Mouse (Mus musculus) embryonic facial prominence, embryonic 14.5 days (tissue): ENCODE measurements around the gene Mmp10. TPM values are rescaled to one million over a fixed set of nuclear protein-coding genes. Genes with fewer than 3 reads are reported as not detected.
A peak's percentile ranks its signal among the peaks of the same experiment; 100 is the strongest.

ENCODE experiments used
- ATAC-seq: fragments of 200-750 bp; cut with Nextera tagmentation; 2 replicates; pipeline ENCODE4 v1.8.0; 2017; ENCODE audit warnings: low read depth, moderate number of reproducible peaks, moderate TSS enrichment
- DNase-seq: peaks from one replicate; pipeline ENCODE4 v3.0.0-alpha.2; 2015; ENCODE audit warnings: low spot score
- H3K27ac ChIP-seq: fragments of 300-500 bp; sonication (generic); replicated peaks from 2 replicates; pipeline ENCODE4 v1.5.1; 2014; ENCODE audit warnings: low read depth, mild to moderate bottlenecking, low read length, moderate library complexity
- H3K27me3 ChIP-seq: fragments of 300-500 bp; sonication (generic); replicated peaks from 2 replicates; pipeline ENCODE4 v1.6.1; 2014; ENCODE audit warnings: low read length; ENCODE audit not compliant: control insufficient read depth, insufficient read depth
- H3K36me3 ChIP-seq: fragments of 300-500 bp; sonication (generic); 2 replicates; pipeline ENCODE4 v1.6.1; 2014; ENCODE audit warnings: low read length, mixed read lengths; ENCODE audit not compliant: control insufficient read depth, insufficient read depth
- H3K4me1 ChIP-seq: fragments of 300-500 bp; sonication (generic); 2 replicates; pipeline ENCODE4 v1.6.1; 2014; ENCODE audit warnings: antibody characterized with exemption, low read length; ENCODE audit not compliant: control insufficient read depth, insufficient read depth
- H3K4me2 ChIP-seq: fragments of 300-500 bp; sonication (generic); 2 replicates; pipeline ENCODE4 v1.6.1; 2014; ENCODE audit warnings: low read depth, mild to moderate bottlenecking, low read length, moderate library complexity, mixed read lengths
- H3K4me3 ChIP-seq: fragments of 300-500 bp; sonication (generic); 2 replicates; pipeline ENCODE4 v1.5.1; 2014; ENCODE audit warnings: low read depth, mild to moderate bottlenecking, low read length
- H3K9ac ChIP-seq: fragments of 300-500 bp; sonication (generic); 2 replicates; pipeline ENCODE4 v1.6.1; 2014; ENCODE audit warnings: low read depth, mild to moderate bottlenecking, low read length, moderate library complexity, mixed read lengths
- H3K9me3 ChIP-seq: fragments of 300-500 bp; sonication (generic); 2 replicates; pipeline ENCODE4 v1.6.1; 2016; ENCODE audit warnings: low read length; ENCODE audit not compliant: control insufficient read depth
- WGBS: fragments of 180-500 bp; shearing (Covaris S2); extraction: QIAGEN DNeasy Blood & Tissue Kit; methylation state at CpG from one replicate; pipeline ENCODE4 v1.1.7; 2014; 5-methylcytosine and 5-hydroxymethylcytosine counted together
- polyA plus RNA-seq: library from polyadenylated mRNA; unstranded; fragments of >200 nt; fragmentation: Nextera tagmentation; extraction: Ambion mirVana; gene quantifications from 2 replicates; pipeline ENCODE4 v1.2.1, GENCODE M21; 2014

Mmp10 gene
- polyA plus RNA-seq, result not detected in 2 replicates

- no peak within 1 kb of the TSS for H3K4me2 ChIP-seq
- no peaks in the 10 kb centered on the region for H3K27me3 ChIP-seq
- DNase-seq (no peak), ATAC-seq (no peak)
- no peaks in the 10 kb centered on the region for H3K9me3 ChIP-seq
- H3K36me3 ChIP-seq, result no peaks in the 10 kb centered on the region
- H3K9ac ChIP-seq, result no peak within 1 kb of the TSS
- no peak within 1 kb of the TSS for H3K4me3 ChIP-seq
- no peak within 1 kb of the TSS for H3K27ac ChIP-seq
- WGBS, result 86% methylated on average over 3 of the region's 3 CpGs
- no peaks in the 10 kb centered on the region for H3K4me1 ChIP-seq
Measured at GRCm38 (mm10) chr9:7502051-7502450, at the start of gene Mmp10. TSS of gene Mmp10 (plus strand) at chr9:7502352.

GRCm38 (mm10) chr9:7453302-7453701 lies 48.9 kb upstream of the Mmp10 start:
- Histone ChIP-seq H3K27ac (no peak overlapping the region), H3K9ac (no peak overlapping the region), H3K36me3 (no peaks in the 10 kb centered on the region), H3K4me2 (no peak overlapping the region), H3K9me3 (no peaks in the 10 kb centered on the region), H3K4me3 (no peak overlapping the region), H3K27me3 (no peaks in the 10 kb centered on the region), H3K4me1 (no peaks in the 10 kb centered on the region)
- peak; percentile 59 for DNase-seq
- 40% methylated on average over 2 of the region's 2 CpGs for WGBS
- no peak for ATAC-seq

GRCm38 (mm10) chr9:7470262-7470661 lies 31.9 kb upstream of the Mmp10 start:
- Histone ChIP-seq H3K9ac (no peak overlapping the region), H3K4me1 (no peaks in the 10 kb centered on the region), H3K27me3 (no peaks in the 10 kb centered on the region), H3K4me3 (no peak overlapping the region), H3K9me3 (no peaks in the 10 kb centered on the region), H3K4me2 (no peak overlapping the region), H3K36me3 (no peaks in the 10 kb centered on the region), H3K27ac (no peak overlapping the region)
- ATAC-seq, result no peak
- no peak for DNase-seq
- WGBS, result 91% methylated on average over 1 of the region's 1 CpGs

GRCm38 (mm10) chr9:7483684-7484394 lies 18.3 kb upstream of the Mmp10 start:
- Histone ChIP-seq H3K36me3 (no peaks in the 10 kb centered on the region), H3K27me3 (no peaks in the 10 kb centered on the region), H3K9ac (no peak overlapping the region), H3K27ac (no peak overlapping the region), H3K4me3 (no peak overlapping the region), H3K4me2 (no peak overlapping the region), H3K9me3 (no peaks in the 10 kb centered on the region), H3K4me1 (no peaks in the 10 kb centered on the region)
- DNase-seq, result no peak
- 53% methylated on average over 5 of the region's 5 CpGs for WGBS
- ATAC-seq, result no peak

- H3K36me3 ChIP-seq, result no peaks in the 10 kb centered on the region
- H3K9ac ChIP-seq, result no peak overlapping the region
- DNase-seq (no peak), ATAC-seq (no peak)
- H3K4me1 ChIP-seq, result no peaks in the 10 kb centered on the region
- no peak overlapping the region for H3K27ac ChIP-seq
- H3K4me3 ChIP-seq, result no peak overlapping the region
- no peaks in the 10 kb centered on the region for H3K27me3 ChIP-seq
- no peak overlapping the region for H3K4me2 ChIP-seq
- no peaks in the 10 kb centered on the region for H3K9me3 ChIP-seq
- 79% methylated on average over 3 of the region's 3 CpGs for WGBS
Measured at GRCm38 (mm10) chr9:7501138-7501537, 1.0 kb upstream of the Mmp10 start.

GRCm38 (mm10) chr9:7507321-7507876 lies 5.2 kb downstream of the Mmp10 start:
- no peak overlapping the region for H3K9ac ChIP-seq
- H3K4me2 ChIP-seq, result no peak overlapping the region
- no peaks in the 10 kb centered on the region for H3K27me3 ChIP-seq
- H3K4me1 ChIP-seq, result no peaks in the 10 kb centered on the region
- H3K27ac ChIP-seq, result no peak overlapping the region
- no peaks in the 10 kb centered on the region for H3K36me3 ChIP-seq
- no peak for DNase-seq
- WGBS, result 78% methylated on average over 7 of the region's 7 CpGs
- no peak for ATAC-seq
- no peaks in the 10 kb centered on the region for H3K9me3 ChIP-seq
- H3K4me3 ChIP-seq, result no peak overlapping the region

GRCm38 (mm10) chr9:7509619-7510233 lies 7.6 kb downstream of the Mmp10 start:
- ATAC-seq (no peak), DNase-seq (no peak)
- Histone ChIP-seq H3K4me3 (no peak overlapping the region), H3K9me3 (no peaks in the 10 kb centered on the region), H3K36me3 (no peaks in the 10 kb centered on the region), H3K4me1 (no peaks in the 10 kb centered on the region), H3K9ac (no peak overlapping the region), H3K27ac (no peak overlapping the region), H3K4me2 (no peak overlapping the region), H3K27me3 (no peaks in the 10 kb centered on the region)
- 87% methylated on average over 10 of the region's 10 CpGs for WGBS

- no peaks in the 10 kb centered on the region for H3K9me3 ChIP-seq
- no peak for DNase-seq
Measured at GRCm38 (mm10) chr9:7517944-7518571, 15.9 kb downstream of the Mmp10 start.

More at GRCm38 (mm10) chr9:7517944-7518571, 15.9 kb downstream of the Mmp10 start:
- no peaks in the 10 kb centered on the region for H3K36me3 ChIP-seq
- WGBS, result 64% methylated on average over 4 of the region's 4 CpGs
- no peak for ATAC-seq
- no peaks in the 10 kb centered on the region for H3K27me3 ChIP-seq
- H3K4me3 ChIP-seq, result no peak overlapping the region
- no peak overlapping the region for H3K4me2 ChIP-seq
- H3K4me1 ChIP-seq, result no peaks in the 10 kb centered on the region
- no peak overlapping the region for H3K9ac ChIP-seq
- H3K27ac ChIP-seq, result no peak overlapping the region
